Mouse (Mus musculus): ENCODE results near the gene Gas7. TPM values are rescaled to one million over a fixed set of nuclear protein-coding genes. Genes with fewer than 3 reads are reported as not detected.

Gas7 gene
- polyA plus RNA-seq, 1 experiment from 2014 or later, result 24.4 TPM

DNA sequence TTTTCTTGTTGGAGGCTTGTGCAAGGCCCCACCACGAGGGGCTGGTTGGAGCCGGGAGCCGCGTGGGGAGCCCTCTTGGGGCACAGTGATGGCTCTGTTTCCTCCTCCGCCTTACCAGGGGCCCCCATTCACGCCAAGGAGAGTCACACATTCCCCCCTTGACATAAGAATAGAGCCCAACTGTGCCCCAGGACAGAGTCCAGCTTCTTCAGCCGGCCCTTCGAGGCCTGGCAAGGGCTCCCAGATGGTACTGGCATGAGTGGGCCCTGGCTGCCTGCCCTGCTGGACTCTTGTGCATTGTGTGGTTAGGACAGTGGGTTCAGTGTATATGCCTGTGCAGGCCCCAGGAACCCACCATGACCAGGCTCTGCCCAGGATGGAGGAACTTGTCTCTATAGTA is 63.7 kb downstream of the Gas7 start:
- WGBS, result 79% methylated on average over 8 of the region's 8 CpGs
- ATAC-seq (ENCODE audit: insufficient number of reproducible peaks, low FRiP score, low TSS enrichment, low read depth), result no peak
- Histone ChIP-seq H3K9me3 (replicated peaks) (no peaks in the 10 kb centered on the region), H3K27me3 (no peaks in the 10 kb centered on the region), H3K4me3 (replicated peaks) (no peak overlapping the region), H3K36me3 (no peaks in the 10 kb centered on the region), H3K4me1 (peaks cover 17% of the 10 kb centered on the region), H3K4me2 (replicated peaks) (no peak overlapping the region), H3K27ac (replicated peaks) (no peak overlapping the region), H3K9ac (no peak overlapping the region)

DNA sequence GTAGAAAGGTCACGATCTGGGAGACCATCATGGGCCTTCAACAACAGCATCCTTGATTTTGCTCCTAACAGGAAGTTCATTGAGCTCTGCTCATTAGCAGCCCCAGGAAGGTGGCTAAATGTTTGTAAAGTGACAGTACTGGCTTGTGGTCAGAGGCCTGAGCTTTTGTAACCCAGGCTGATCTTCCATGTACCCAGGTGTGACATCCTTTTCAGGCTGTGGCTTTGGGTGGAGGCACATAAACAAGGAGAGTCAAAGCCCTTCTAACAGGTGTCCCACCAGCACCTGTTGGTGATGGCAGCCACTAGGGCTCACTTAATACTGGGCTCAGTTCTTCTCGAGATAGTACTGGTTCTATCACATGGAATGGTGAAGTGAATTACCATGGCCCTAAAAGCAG is 67.4 kb downstream of the Gas7 start:
- H3K4me1 ChIP-seq, result peaks cover 37% of the 10 kb centered on the region
- no peak overlapping the region for H3K4me2 ChIP-seq (replicated peaks)
- no peak overlapping the region for H3K4me3 ChIP-seq (replicated peaks)
- H3K27me3 ChIP-seq, result no peaks in the 10 kb centered on the region
- no peak overlapping the region for H3K9ac ChIP-seq
- H3K9me3 ChIP-seq (replicated peaks), result no peaks in the 10 kb centered on the region
- WGBS, result 85% methylated on average over 2 of the region's 2 CpGs
- no peaks in the 10 kb centered on the region for H3K36me3 ChIP-seq
- ATAC-seq (ENCODE audit: insufficient number of reproducible peaks, low FRiP score, low TSS enrichment, low read depth), result no peak
- no peak overlapping the region for H3K27ac ChIP-seq (replicated peaks)

DNA sequence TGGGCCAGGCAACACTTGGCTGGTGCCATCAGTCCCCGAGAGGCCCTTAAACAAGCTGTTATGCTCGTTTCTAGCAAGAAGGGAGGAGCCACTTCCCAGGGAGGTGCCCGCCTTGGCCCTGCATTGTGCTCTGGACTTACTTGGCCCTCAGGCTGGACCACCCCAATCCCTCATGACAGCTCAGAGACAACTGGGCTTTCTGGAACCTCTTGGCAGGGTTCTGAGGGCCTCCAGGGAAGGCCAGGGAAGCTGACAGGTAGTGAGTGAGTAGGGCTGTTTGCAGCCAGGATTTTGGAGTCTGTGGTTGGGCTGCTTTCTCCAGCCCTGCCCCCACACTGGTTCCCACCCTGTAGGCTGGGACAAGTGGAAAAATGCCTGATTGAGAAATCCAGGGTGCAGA is 68.6 kb downstream of the Gas7 start:
- H3K36me3 ChIP-seq, result no peaks in the 10 kb centered on the region
- WGBS, result 28% methylated on average over 3 of the region's 3 CpGs
- H3K9me3 ChIP-seq (replicated peaks), result no peaks in the 10 kb centered on the region
- H3K9ac ChIP-seq, result no peak overlapping the region
- no peaks in the 10 kb centered on the region for H3K27me3 ChIP-seq
- H3K4me2 ChIP-seq (replicated peaks), result no peak overlapping the region
- H3K4me3 ChIP-seq (replicated peaks), result no peak overlapping the region
- ATAC-seq (ENCODE audit: insufficient number of reproducible peaks, low FRiP score, low TSS enrichment, low read depth), result no peak
- peak overlapping the region; percentile 75 for H3K27ac ChIP-seq (replicated peaks)
- H3K4me1 ChIP-seq, result peaks cover 37% of the 10 kb centered on the region

DNA sequence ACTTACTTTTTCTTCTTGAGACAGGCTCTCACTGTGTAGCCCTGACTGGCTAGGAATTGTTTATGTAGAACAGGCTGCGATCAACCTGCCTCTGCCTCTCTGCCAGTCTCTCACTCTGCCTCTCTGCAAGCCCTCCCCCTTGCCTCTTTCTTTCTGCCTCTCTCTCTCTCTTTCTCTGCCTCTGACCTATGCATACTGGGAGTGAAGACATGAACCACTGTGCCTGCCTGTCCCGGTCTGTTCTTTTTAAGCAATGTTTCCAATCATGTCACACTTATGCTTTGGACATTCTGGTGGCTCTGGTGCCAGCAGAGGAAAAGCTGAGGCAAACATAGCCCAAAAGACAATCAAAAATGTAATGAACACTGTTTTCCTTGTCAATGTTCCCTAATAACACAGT is 69.5 kb downstream of the Gas7 start:
- Histone ChIP-seq H3K9ac (no peak overlapping the region), H3K27ac (replicated peaks) (peak overlapping the region; percentile 75)

DNA sequence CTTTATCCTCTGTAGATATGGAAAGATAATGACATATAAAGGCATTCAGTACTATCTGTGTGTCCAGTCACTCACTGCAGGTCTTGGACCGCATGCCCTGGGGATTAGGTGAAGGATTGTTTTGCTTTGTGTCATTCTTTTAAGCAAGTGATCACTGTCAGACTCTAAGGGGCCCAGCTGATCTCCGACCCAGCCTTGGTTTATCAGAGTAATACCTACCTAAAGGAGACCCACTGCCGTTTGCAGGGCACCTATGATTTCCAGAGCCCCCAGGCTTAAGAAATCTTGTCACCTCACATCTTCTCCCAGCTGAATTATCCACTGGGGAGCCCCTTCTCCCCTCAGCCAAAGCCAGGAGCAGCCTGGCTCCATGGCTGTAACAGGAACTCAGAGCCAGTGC is 70.6 kb downstream of the Gas7 start:
- Histone ChIP-seq H3K27ac (replicated peaks) (peak overlapping the region; percentile 55; the same call in 1 of the 2 replicates), H3K4me3 (replicated peaks) (no peak overlapping the region), H3K36me3 (no peaks in the 10 kb centered on the region), H3K9ac (no peak overlapping the region), H3K9me3 (replicated peaks) (no peaks in the 10 kb centered on the region), H3K4me1 (peaks cover 37% of the 10 kb centered on the region), H3K4me2 (replicated peaks) (no peak overlapping the region), H3K27me3 (no peaks in the 10 kb centered on the region)
- WGBS, result 62% methylated on average over 3 of the region's 3 CpGs
- ATAC-seq (ENCODE audit: insufficient number of reproducible peaks, low FRiP score, low TSS enrichment, low read depth), result no peak

More for the DNA sequence above, 69.5 kb downstream of the Gas7 start:
- H3K4me1 ChIP-seq, result peaks cover 37% of the 10 kb centered on the region
- H3K4me2 ChIP-seq (replicated peaks), result no peak overlapping the region
- no peak overlapping the region for H3K4me3 ChIP-seq (replicated peaks)
- H3K9me3 ChIP-seq (replicated peaks), result no peaks in the 10 kb centered on the region
- ATAC-seq (ENCODE audit: insufficient number of reproducible peaks, low FRiP score, low TSS enrichment, low read depth), result no peak
- H3K36me3 ChIP-seq, result no peaks in the 10 kb centered on the region
- 52% methylated on average over 2 of the region's 2 CpGs for WGBS
- H3K27me3 ChIP-seq, result no peaks in the 10 kb centered on the region

DNA sequence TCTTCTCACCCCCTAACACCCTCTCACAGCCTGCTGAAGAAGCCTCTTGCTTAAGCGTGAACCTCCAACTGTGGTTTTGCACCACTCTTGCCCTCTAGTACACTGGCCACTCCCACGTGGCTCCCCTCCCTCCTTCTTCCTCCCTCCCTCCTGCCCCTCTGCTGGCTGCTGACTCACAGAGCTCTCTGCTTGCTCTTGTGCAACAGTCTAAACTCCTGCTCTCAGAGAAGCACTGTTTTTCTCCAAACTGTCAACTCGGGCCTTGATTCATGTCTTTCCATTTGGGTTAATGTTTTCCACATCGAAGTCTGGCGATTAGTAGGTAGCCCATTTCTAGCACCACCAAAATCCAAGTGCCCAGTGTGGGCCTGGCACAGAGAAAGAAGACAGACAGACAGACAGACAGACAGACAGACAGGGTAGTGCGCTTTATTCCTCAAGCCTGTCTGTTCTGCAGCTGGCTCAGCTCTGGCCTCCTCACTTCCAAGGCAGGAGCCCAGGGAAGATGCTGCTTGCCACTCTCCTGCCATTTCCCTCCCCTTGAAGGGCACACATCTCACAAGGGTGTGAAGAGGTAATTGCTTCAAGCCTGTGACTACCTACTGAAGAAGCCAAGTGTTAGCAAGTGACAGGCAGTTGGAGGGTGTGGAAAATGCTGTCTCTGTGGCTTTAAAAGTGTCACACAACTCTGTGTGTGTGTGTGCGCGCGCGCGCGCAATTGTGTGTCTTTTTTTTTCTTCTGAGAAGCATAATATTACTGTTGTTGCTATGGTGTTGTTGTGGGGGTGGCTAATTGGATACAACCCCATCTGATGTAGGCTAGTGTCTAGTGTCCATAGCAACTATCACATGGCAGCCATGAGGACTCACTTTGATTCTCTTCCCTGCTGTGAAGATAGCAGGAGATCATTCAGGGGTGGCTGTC is 71.6 kb downstream of the Gas7 start:
- Histone ChIP-seq H3K9ac (no peak overlapping the region), H3K27ac (replicated peaks) (peak overlapping the region; percentile 55), H3K27me3 (no peaks in the 10 kb centered on the region), H3K4me2 (replicated peaks) (no peak overlapping the region), H3K9me3 (replicated peaks) (no peaks in the 10 kb centered on the region), H3K4me3 (replicated peaks) (no peak overlapping the region), H3K4me1 (peaks cover 38% of the 10 kb centered on the region), H3K36me3 (no peaks in the 10 kb centered on the region)
- ATAC-seq (ENCODE audit: insufficient number of reproducible peaks, low FRiP score, low TSS enrichment, low read depth), result peak; percentile 66; the same call in 1 of the 2 replicates
- 71% methylated on average over 12 of the region's 12 CpGs for WGBS

DNA sequence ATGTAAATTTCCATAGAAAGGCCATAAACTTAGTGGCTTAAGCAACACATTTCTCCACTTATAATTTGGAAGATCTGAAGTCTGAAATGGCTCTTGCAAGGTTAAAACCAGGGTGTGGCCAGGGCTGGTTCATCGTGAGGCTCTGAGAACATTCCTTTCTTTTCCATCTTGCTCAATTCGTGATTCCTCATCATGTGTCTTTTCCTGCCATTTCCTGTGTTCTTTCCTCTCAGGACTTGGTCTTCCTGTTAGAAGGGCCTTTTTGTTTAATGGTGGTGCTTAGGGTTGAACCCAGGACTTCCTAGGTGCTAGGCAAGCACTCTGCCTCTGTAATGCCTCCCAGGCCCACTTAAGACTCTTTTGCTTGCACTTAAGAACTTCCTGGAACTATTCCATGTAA is 76.0 kb downstream of the Gas7 start:
- H3K36me3 ChIP-seq, result no peaks in the 10 kb centered on the region
- WGBS, result 62% methylated on average over 2 of the region's 2 CpGs
- no peaks in the 10 kb centered on the region for H3K9me3 ChIP-seq (replicated peaks)
- no peak overlapping the region for H3K4me3 ChIP-seq (replicated peaks)
- H3K9ac ChIP-seq, result no peak overlapping the region
- no peak for ATAC-seq (ENCODE audit: insufficient number of reproducible peaks, low FRiP score, low TSS enrichment, low read depth)
- H3K4me2 ChIP-seq (replicated peaks), result no peak overlapping the region
- H3K4me1 ChIP-seq, result peaks cover 19% of the 10 kb centered on the region
- H3K27me3 ChIP-seq, result no peaks in the 10 kb centered on the region
- no peak overlapping the region for H3K27ac ChIP-seq (replicated peaks)

DNA sequence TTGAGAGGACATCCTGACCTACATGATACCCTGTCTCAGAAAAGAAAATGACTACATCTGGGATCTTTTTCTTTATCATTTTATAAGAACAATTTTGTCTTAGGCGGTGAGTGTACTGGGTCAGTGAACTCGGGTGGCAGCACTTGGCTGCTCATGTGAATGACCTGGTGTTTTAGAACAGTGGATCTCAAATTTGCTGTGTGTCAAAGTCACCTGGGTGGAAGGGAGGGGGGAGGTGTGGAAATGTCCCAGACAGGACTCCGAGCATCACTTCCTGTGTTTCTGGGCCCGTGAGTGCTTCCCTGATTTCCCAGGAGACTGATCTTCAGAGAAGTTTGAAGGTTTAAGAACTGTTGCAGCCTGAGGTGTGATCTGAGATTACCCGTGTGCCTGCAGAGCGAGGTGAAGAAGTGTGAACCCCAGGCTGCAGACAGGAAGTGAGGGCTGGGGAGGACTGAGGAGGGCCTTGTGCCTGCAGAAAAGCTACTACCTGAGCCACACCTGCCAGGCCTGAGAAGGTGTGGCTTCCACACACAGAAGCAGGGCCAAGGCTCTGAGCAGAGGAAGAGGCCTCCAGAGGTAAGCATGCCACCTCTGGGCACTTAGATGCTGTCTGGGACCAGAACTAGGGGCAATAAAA is 76.8 kb downstream of the Gas7 start:
- H3K27me3 ChIP-seq, result no peaks in the 10 kb centered on the region
- H3K4me2 ChIP-seq (replicated peaks), result no peak overlapping the region
- no peaks in the 10 kb centered on the region for H3K36me3 ChIP-seq
- 0 out of 2 replicates have a peak overlapping the region, but pooled peaks have one; percentile 39 for H3K27ac ChIP-seq (replicated peaks)
- no peaks in the 10 kb centered on the region for H3K9me3 ChIP-seq (replicated peaks)
- H3K9ac ChIP-seq, result no peak overlapping the region
- no peak for ATAC-seq (ENCODE audit: insufficient number of reproducible peaks, low FRiP score, low TSS enrichment, low read depth)
- no peak overlapping the region for H3K4me3 ChIP-seq (replicated peaks)
- peaks cover 12% of the 10 kb centered on the region; the same call in 1 of the 2 replicates for H3K4me1 ChIP-seq
- WGBS, result 62% methylated on average over 6 of the region's 6 CpGs

DNA sequence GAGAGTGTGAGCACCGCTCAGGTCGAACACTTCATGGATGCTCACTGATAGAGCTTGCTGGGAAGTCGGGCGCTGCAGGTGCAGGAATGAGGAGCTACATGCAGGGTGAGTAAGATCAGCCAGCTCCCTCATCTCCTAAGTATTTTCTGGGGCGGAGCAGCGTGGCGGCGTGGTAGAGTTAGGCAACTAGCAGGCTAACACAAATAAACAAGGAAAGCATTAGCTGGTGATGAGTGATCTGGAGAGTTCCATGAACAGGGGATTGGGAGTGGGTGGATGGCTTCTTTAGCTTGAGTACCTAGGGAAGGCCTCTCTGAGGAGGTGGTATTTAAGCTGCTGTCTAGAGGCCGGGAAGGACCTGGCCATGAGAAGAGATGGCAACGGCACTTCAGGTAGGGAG is 77.5 kb downstream of the Gas7 start:
- no peak overlapping the region for H3K4me3 ChIP-seq (replicated peaks)
- no peak overlapping the region for H3K9ac ChIP-seq
- no peak overlapping the region for H3K4me2 ChIP-seq (replicated peaks)
- no peaks in the 10 kb centered on the region for H3K27me3 ChIP-seq
- H3K4me1 ChIP-seq, result 0 out of 2 replicates have a peak, but pooled peaks cover 6% of the 10 kb centered on the region
- H3K27ac ChIP-seq (replicated peaks), result no peak overlapping the region
- no peaks in the 10 kb centered on the region for H3K9me3 ChIP-seq (replicated peaks)
- no peaks in the 10 kb centered on the region for H3K36me3 ChIP-seq
- WGBS, result 81% methylated on average over 10 of the region's 10 CpGs
- no peak for ATAC-seq (ENCODE audit: insufficient number of reproducible peaks, low FRiP score, low TSS enrichment, low read depth)

DNA sequence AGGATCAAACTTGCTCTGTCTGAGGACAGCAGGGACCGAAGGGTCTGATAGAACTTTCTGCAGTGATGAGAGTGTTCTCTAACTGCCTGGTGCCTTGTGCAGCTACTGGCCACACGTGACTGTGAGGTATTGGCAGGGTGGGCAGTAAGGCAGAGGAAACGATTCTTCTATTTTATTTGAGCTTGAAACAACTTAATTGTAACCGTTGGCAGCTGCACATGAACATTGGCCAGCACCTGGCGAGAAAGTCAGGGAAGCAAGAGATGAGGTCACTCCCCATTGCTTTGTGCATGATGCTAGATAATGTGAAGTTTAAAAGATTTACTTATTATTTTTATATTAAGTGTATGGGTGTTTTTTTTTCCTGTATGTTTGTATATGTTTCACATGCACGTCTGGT is 77.9 kb downstream of the Gas7 start:
- no peak for ATAC-seq (ENCODE audit: insufficient number of reproducible peaks, low FRiP score, low TSS enrichment, low read depth)
- Histone ChIP-seq H3K9me3 (replicated peaks) (no peaks in the 10 kb centered on the region), H3K27me3 (no peaks in the 10 kb centered on the region), H3K4me2 (replicated peaks) (no peak overlapping the region), H3K36me3 (no peaks in the 10 kb centered on the region), H3K9ac (no peak overlapping the region), H3K4me1 (0 out of 2 replicates have a peak, but pooled peaks cover 6% of the 10 kb centered on the region), H3K27ac (replicated peaks) (no peak overlapping the region), H3K4me3 (replicated peaks) (no peak overlapping the region)
- WGBS, result 77% methylated on average over 6 of the region's 6 CpGs

DNA sequence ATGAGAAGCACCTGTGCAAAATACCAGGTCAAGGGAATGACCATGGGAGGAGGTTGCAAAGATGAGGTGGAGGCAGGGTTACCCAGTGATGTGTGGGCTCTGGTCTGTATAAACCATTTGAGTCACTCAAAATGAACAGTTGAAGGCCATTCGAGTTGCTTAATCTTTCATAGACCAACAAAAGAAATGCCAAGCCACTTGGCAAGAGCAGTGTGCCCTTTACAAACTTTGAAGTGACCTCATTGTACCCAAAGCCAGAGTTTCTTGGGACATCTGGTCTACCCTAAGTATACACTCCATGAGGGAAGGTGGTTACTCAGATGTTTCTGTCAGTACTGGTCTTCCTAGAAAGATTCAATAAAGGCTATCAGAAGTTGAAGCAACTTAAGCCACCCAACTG is 80.5 kb downstream of the Gas7 start:
- Histone ChIP-seq H3K9ac (no peak overlapping the region), H3K27me3 (no peaks in the 10 kb centered on the region), H3K4me2 (replicated peaks) (no peak overlapping the region), H3K27ac (replicated peaks) (no peak overlapping the region), H3K4me1 (peaks cover 11% of the 10 kb centered on the region; the same call in 1 of the 2 replicates), H3K36me3 (no peaks in the 10 kb centered on the region), H3K4me3 (replicated peaks) (no peak overlapping the region), H3K9me3 (replicated peaks) (no peaks in the 10 kb centered on the region)
- 86% methylated on average over 1 of the region's 1 CpGs for WGBS
- ATAC-seq (ENCODE audit: insufficient number of reproducible peaks, low FRiP score, low TSS enrichment, low read depth), result no peak
